Mouse (Mus musculus): Measurements from ENCODE around the gene Mal.
A peak's percentile ranks its signal among the peaks of the same experiment; 100 is the strongest.
"Not testable (repeated sequence)": the region's sequence is repeated elsewhere in the genome, so short reads cannot be mapped to it uniquely, and the experiment has no call there.

The Mal gene

GRCm38 (mm10) chr2:127624786-127625185 lies 31.7 kb downstream of the Mal start:
- no peak for DNase-seq (ENCODE audit: low spot score)

GRCm38 (mm10) chr2:127622065-127622464 lies 34.4 kb downstream of the Mal start:
- DNase-seq (ENCODE audit: low spot score): no peak

GRCm38 (mm10) chr2:127619311-127619710 lies 37.2 kb downstream of the Mal start:
- no peak for DNase-seq (ENCODE audit: low spot score)

GRCm38 (mm10) chr2:127612288-127612687 lies 44.2 kb downstream of the Mal start:
- no peak for DNase-seq (ENCODE audit: low spot score)

GRCm38 (mm10) chr2:127611386-127611785 lies 45.1 kb downstream of the Mal start:
- DNase-seq (ENCODE audit: low spot score): no peak

- no peak for DNase-seq (ENCODE audit: low spot score)
These were observed 47.5 kb downstream of the Mal start for GRCm38 (mm10) chr2:127608986-127609385.

GRCm38 (mm10) chr2:127608234-127608633 lies 48.3 kb downstream of the Mal start:
- peak; percentile 79 for DNase-seq (ENCODE audit: low spot score)

GRCm38 (mm10) chr2:127605203-127605602 lies 51.3 kb downstream of the Mal start:
- no peak for DNase-seq (ENCODE audit: low spot score)

GRCm38 (mm10) chr2:127603383-127603782 lies 53.1 kb downstream of the Mal start:
- not testable (repeated sequence) for DNase-seq (ENCODE audit: low spot score)

GRCm38 (mm10) chr2:127590840-127591239 lies 65.7 kb downstream of the Mal start:
- no peak for DNase-seq (ENCODE audit: low spot score)

GRCm38 (mm10) chr2:127590204-127590603 lies 66.3 kb downstream of the Mal start:
- DNase-seq (ENCODE audit: low spot score): no peak

- no peak for DNase-seq (ENCODE audit: low spot score)
These were observed 67.6 kb downstream of the Mal start for GRCm38 (mm10) chr2:127588897-127589296.

- DNase-seq (ENCODE audit: low spot score): no peak
These were observed 69.0 kb downstream of the Mal start for GRCm38 (mm10) chr2:127587514-127587844.

GRCm38 (mm10) chr2:127586694-127587513 lies 69.6 kb downstream of the Mal start, which contains the start of the genes Zfp661 and Mrps5:
TSS of gene Zfp661 (minus strand) at chr2:127587094.
TSS of gene Mrps5 (plus strand) at chr2:127587222.
- peak; percentile 88 for DNase-seq (ENCODE audit: low spot score)

GRCm38 (mm10) chr2:127584436-127584858 lies 72.0 kb downstream of the Mal start:
- DNase-seq (ENCODE audit: low spot score): peak; percentile 95

All from retina, embryonic 14.5 days (tissue).